Mouse (Mus musculus) liver, embryonic 16.5 days (tissue): Measurements from ENCODE around the gene Dnajb12. TPM values are rescaled to one million over a fixed set of nuclear protein-coding genes. Genes with fewer than 3 reads are reported as not detected.

Experiments
- ATAC-seq: fragments of 200-750 bp; cut with Nextera tagmentation; 2 replicates; pipeline ENCODE4 v1.8.0; 2017; ENCODE audit warnings: low read depth, mild to moderate bottlenecking, moderate number of reproducible peaks, moderate library complexity
- H3K27ac ChIP-seq: fragments of 300-500 bp; sonication (generic); 2 replicates; pipeline ENCODE4 v1.5.1; 2014; ENCODE audit warnings: mild to moderate bottlenecking, low read length
- H3K27me3 ChIP-seq: fragments of 300-500 bp; sonication (generic); 2 replicates; pipeline ENCODE4 v1.6.1; 2014; ENCODE audit warnings: low read depth, low read length, mixed read lengths; ENCODE audit not compliant: control insufficient read depth, insufficient read depth
- H3K36me3 ChIP-seq: fragments of 300-500 bp; sonication (generic); 2 replicates; pipeline ENCODE4 v1.6.1; 2014; ENCODE audit warnings: mild to moderate bottlenecking; ENCODE audit not compliant: control insufficient read depth, insufficient read depth
- H3K4me1 ChIP-seq: fragments of 300-500 bp; sonication (generic); 2 replicates; pipeline ENCODE4 v1.6.1; 2014; ENCODE audit warnings: low read depth, low read length, mixed read lengths; ENCODE audit not compliant: control insufficient read depth
- H3K4me2 ChIP-seq: fragments of 300-500 bp; sonication (generic); 2 replicates; pipeline ENCODE4 v1.6.1; 2014; ENCODE audit warnings: low read depth, low read length, mixed read lengths
- H3K4me3 ChIP-seq: fragments of 300-500 bp; sonication (generic); 2 replicates; pipeline ENCODE4 v1.5.1; 2014; ENCODE audit warnings: low read depth, mild to moderate bottlenecking, low read length
- H3K9ac ChIP-seq: fragments of 300-500 bp; sonication (generic); 2 replicates; pipeline ENCODE4 v1.6.1; 2014; ENCODE audit warnings: low read depth, low read length
- H3K9me3 ChIP-seq: fragments of 300-500 bp; sonication (generic); replicated peaks from 2 replicates; pipeline ENCODE4 v1.6.1; 2016; ENCODE audit warnings: low read length; ENCODE audit not compliant: control insufficient read depth
- WGBS: fragments of 180-500 bp; shearing (Covaris S2); extraction: QIAGEN DNeasy Blood & Tissue Kit; methylation state at CpG from one replicate; pipeline ENCODE4 v1.1.7; 2014; ENCODE audit not compliant: insufficient replicate concordance; 5-methylcytosine and 5-hydroxymethylcytosine counted together
- polyA plus RNA-seq: library from polyadenylated mRNA; unstranded; fragments of >200 nt; fragmentation: Nextera tagmentation; extraction: Ambion mirVana; gene quantifications from 2 replicates; pipeline ENCODE4 v1.2.1, GENCODE M21; 2015

Dnajb12 gene
- polyA plus RNA-seq, 1 experiment from 2014 or later: 15.5 TPM

GRCm38 (mm10) chr10:59848079-59848877, 31.1 kb upstream of the Dnajb12 start:
- Histone ChIP-seq H3K36me3 (no peaks in the 10 kb centered on the region), H3K9me3 (no peaks in the 10 kb centered on the region), H3K27me3 (no peaks in the 10 kb centered on the region), H3K4me3 (no peak overlapping the region), H3K4me2 (no peak overlapping the region), H3K27ac (no peak overlapping the region), H3K9ac (no peak overlapping the region), H3K4me1 (no peaks in the 10 kb centered on the region)
- WGBS: 69% methylated on average over 11 of the region's 11 CpGs
- no peak for ATAC-seq

GRCm38 (mm10) chr10:59848953-59849352, 30.4 kb upstream of the Dnajb12 start:
- Histone ChIP-seq H3K36me3 (no peaks in the 10 kb centered on the region), H3K27ac (no peak overlapping the region), H3K4me1 (no peaks in the 10 kb centered on the region), H3K9me3 (no peaks in the 10 kb centered on the region), H3K4me3 (no peak overlapping the region), H3K4me2 (no peak overlapping the region), H3K9ac (no peak overlapping the region), H3K27me3 (no peaks in the 10 kb centered on the region)
- 73% methylated on average over 9 of the region's 9 CpGs for WGBS
- no peak for ATAC-seq

- H3K4me2 ChIP-seq: no peak overlapping the region
- no peak overlapping the region for H3K9ac ChIP-seq
- no peaks in the 10 kb centered on the region for H3K9me3 ChIP-seq
- no peaks in the 10 kb centered on the region for H3K4me1 ChIP-seq
- 80% methylated on average over 7 of the region's 7 CpGs for WGBS
- ATAC-seq: no peak
- no peaks in the 10 kb centered on the region for H3K27me3 ChIP-seq
- H3K27ac ChIP-seq: no peak overlapping the region
- H3K36me3 ChIP-seq: no peaks in the 10 kb centered on the region
- no peak overlapping the region for H3K4me3 ChIP-seq
These were observed 30.0 kb upstream of the Dnajb12 start for GRCm38 (mm10) chr10:59849371-59849770.

GRCm38 (mm10) chr10:59857157-59857556, 22.2 kb upstream of the Dnajb12 start:
- Histone ChIP-seq H3K27ac (no peak overlapping the region), H3K9ac (no peak overlapping the region), H3K4me1 (no peaks in the 10 kb centered on the region), H3K4me3 (no peak overlapping the region), H3K4me2 (no peak overlapping the region), H3K36me3 (no peaks in the 10 kb centered on the region), H3K27me3 (no peaks in the 10 kb centered on the region), H3K9me3 (no peaks in the 10 kb centered on the region)
- WGBS: 72% methylated on average over 5 of the region's 5 CpGs
- ATAC-seq: no peak

- Histone ChIP-seq H3K9me3 (no peaks in the 10 kb centered on the region), H3K4me1 (peaks cover 6% of the 10 kb centered on the region), H3K27me3 (no peaks in the 10 kb centered on the region), H3K27ac (no peak overlapping the region), H3K9ac (no peak overlapping the region), H3K36me3 (peaks cover 3% of the 10 kb centered on the region; the same call in 1 of the 2 replicates), H3K4me2 (no peak overlapping the region), H3K4me3 (no peak overlapping the region)
- 57% methylated on average over 9 of the region's 9 CpGs for WGBS
- ATAC-seq: no peak
These were observed 18.7 kb upstream of the Dnajb12 start for GRCm38 (mm10) chr10:59860684-59861083.

- H3K4me2 ChIP-seq: no peak overlapping the region
- H3K27ac ChIP-seq: no peak overlapping the region
- WGBS: 78% methylated on average over 10 of the region's 10 CpGs
These were observed 18.2 kb upstream of the Dnajb12 start for GRCm38 (mm10) chr10:59861201-59861600.

GRCm38 (mm10) chr10:59862816-59863440, 16.4 kb upstream of the Dnajb12 start:
- no peak overlapping the region for H3K4me3 ChIP-seq
- WGBS: 76% methylated on average over 6 of the region's 6 CpGs

More at GRCm38 (mm10) chr10:59861201-59861600, 18.2 kb upstream of the Dnajb12 start:
- peaks cover 3% of the 10 kb centered on the region; the same call in 1 of the 2 replicates for H3K36me3 ChIP-seq
- H3K9ac ChIP-seq: no peak overlapping the region
- no peak overlapping the region for H3K4me3 ChIP-seq
- H3K27me3 ChIP-seq: no peaks in the 10 kb centered on the region
- H3K4me1 ChIP-seq: peaks cover 6% of the 10 kb centered on the region
- no peak for ATAC-seq
- H3K9me3 ChIP-seq: no peaks in the 10 kb centered on the region

GRCm38 (mm10) chr10:59863620-59864019, 15.7 kb upstream of the Dnajb12 start:
- Histone ChIP-seq H3K4me2 (no peak overlapping the region), H3K36me3 (peaks cover 3% of the 10 kb centered on the region; the same call in 1 of the 2 replicates), H3K9me3 (no peaks in the 10 kb centered on the region), H3K4me3 (no peak overlapping the region), H3K27ac (peak overlapping the region; percentile 22; the same call in 1 of the 2 replicates), H3K4me1 (peaks cover 6% of the 10 kb centered on the region), H3K27me3 (no peaks in the 10 kb centered on the region), H3K9ac (no peak overlapping the region)
- WGBS: 65% methylated on average over 4 of the region's 4 CpGs
- no peak for ATAC-seq

More at GRCm38 (mm10) chr10:59862816-59863440, 16.4 kb upstream of the Dnajb12 start:
- no peak for ATAC-seq
- Histone ChIP-seq H3K9me3 (no peaks in the 10 kb centered on the region), H3K27ac (no peak overlapping the region), H3K4me2 (no peak overlapping the region), H3K4me1 (peaks cover 6% of the 10 kb centered on the region), H3K27me3 (no peaks in the 10 kb centered on the region), H3K36me3 (peaks cover 3% of the 10 kb centered on the region; the same call in 1 of the 2 replicates), H3K9ac (no peak overlapping the region)
